Mouse (Mus musculus): ENCODE data around the gene Oas2. TPM values are rescaled to one million over a fixed set of nuclear protein-coding genes. Genes with fewer than 3 reads are reported as not detected.

The Oas2 gene
- polyA plus RNA-seq, 1 experiment from 2014 or later: 0.26 TPM

DNA sequence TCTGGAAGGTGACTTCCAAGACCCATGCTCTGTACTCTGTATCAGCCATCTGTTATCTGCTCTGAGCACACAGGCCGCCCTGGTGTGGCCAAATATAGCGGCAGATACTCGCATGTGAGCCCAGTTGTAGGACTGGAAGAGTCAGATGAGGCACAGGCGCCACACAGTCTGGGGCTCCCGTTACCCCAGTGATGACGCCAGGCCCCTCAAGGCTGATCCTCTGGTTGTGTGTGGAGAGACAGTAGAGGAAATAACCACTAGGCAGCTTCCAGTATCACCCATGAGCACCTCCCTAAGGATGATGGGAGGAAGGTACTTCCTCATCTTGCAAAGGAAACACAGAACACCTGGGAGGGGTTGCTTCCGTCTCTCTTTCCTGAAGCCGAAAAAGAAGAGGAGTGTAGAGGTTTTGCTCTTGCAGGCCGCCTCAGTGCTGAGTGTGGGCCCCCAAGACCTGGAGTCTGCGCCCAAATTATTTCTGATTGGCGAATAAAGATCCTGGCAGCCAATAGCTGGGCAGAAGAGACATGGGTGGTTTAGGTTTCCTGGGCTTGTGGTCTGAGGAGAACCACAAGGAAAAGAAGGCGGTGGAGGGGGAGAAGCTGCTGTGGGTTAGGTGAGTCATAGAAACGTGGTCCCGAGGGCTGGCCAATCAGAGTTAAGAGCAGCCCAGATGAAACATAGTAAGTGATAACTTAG is 25.8 kb upstream of the Oas2 start:
- Histone ChIP-seq H3K4me1 (no peaks in the 10 kb centered on the region; the same call in 1 of the 2 replicates), H3K4me3 (no peak overlapping the region), H3K9me3 (no peaks in the 10 kb centered on the region), H3K36me3 (no peaks in the 10 kb centered on the region), H3K27ac (no peak overlapping the region), H3K27me3 (no peaks in the 10 kb centered on the region), H3K4me2 (replicated peaks) (no peak overlapping the region), H3K9ac (no peak overlapping the region)
- ATAC-seq (ENCODE audit: insufficient number of reproducible peaks, insufficient read depth, low FRiP score, low TSS enrichment): no peak
- 79% methylated on average over 14 of the region's 14 CpGs for WGBS

DNA sequence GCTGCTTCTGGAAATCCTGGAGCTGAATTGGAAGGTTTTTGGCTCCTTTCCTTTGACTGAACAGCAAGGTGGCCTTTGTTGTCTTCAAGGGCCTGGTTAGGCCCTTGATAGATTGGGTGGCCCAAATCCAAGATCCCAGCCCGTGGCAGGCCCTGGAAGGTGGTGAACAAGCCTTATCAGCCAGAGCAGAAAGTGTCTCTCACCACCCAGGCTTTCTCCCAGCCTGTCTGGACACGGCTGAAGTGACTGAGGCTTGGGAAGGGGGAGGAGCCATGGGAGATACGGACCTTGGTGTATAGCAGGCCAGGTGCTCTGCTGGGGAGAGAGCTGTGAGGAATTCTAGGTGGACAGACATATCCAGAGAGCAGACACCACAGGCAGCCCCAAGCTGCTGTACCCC is 19.7 kb upstream of the Oas2 start:
- Histone ChIP-seq H3K9me3 (no peaks in the 10 kb centered on the region), H3K4me2 (replicated peaks) (no peak overlapping the region), H3K36me3 (no peaks in the 10 kb centered on the region), H3K27me3 (no peaks in the 10 kb centered on the region), H3K4me3 (no peak overlapping the region), H3K27ac (no peak overlapping the region), H3K4me1 (no peaks in the 10 kb centered on the region), H3K9ac (no peak overlapping the region)
- no peak for ATAC-seq (ENCODE audit: insufficient number of reproducible peaks, insufficient read depth, low FRiP score, low TSS enrichment)
- 68% methylated on average over 3 of the region's 3 CpGs for WGBS

DNA sequence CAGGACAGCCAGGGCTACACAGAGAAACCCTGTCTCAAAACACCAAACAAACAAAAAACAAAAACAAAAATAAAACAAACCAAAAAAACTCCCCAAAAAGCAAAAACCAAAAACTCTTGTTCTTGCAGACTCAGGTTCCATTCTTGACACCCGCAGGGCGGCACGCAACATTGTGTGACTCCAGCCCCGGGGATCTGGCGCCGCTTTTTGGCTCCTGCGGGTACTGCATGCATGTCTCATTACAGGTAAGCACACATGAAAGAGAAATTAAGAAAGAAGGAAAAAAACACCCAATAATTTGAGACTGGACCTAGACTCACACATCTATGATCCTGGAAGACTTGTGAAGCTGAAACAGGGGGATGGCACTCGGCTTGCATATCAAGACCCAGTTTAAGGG is 15.4 kb upstream of the Oas2 start:
- H3K4me1 ChIP-seq: no peaks in the 10 kb centered on the region
- WGBS: 76% methylated on average over 8 of the region's 8 CpGs
- H3K9ac ChIP-seq: no peak overlapping the region
- no peak overlapping the region for H3K27ac ChIP-seq
- H3K4me2 ChIP-seq (replicated peaks): no peak overlapping the region
- ATAC-seq (ENCODE audit: insufficient number of reproducible peaks, insufficient read depth, low FRiP score, low TSS enrichment): no peak
- H3K9me3 ChIP-seq: no peaks in the 10 kb centered on the region
- H3K27me3 ChIP-seq: no peaks in the 10 kb centered on the region
- H3K36me3 ChIP-seq: no peaks in the 10 kb centered on the region
- no peak overlapping the region for H3K4me3 ChIP-seq

GRCm38 (mm10) chr5:120761901-120762300 is 12.2 kb upstream of the Oas2 start:
- H3K4me3 ChIP-seq: no peak overlapping the region
- H3K4me2 ChIP-seq (replicated peaks): no peak overlapping the region
- H3K9ac ChIP-seq: no peak overlapping the region
- no peak overlapping the region for H3K27ac ChIP-seq
- no peak for ATAC-seq (ENCODE audit: insufficient number of reproducible peaks, insufficient read depth, low FRiP score, low TSS enrichment)
- H3K36me3 ChIP-seq: no peaks in the 10 kb centered on the region
- WGBS: 25% methylated on average over 6 of the region's 6 CpGs
- H3K4me1 ChIP-seq: no peaks in the 10 kb centered on the region
- no peaks in the 10 kb centered on the region for H3K27me3 ChIP-seq
- no peaks in the 10 kb centered on the region for H3K9me3 ChIP-seq

- no peak overlapping the region for H3K4me2 ChIP-seq (replicated peaks)
- no peak overlapping the region for H3K9ac ChIP-seq
- no peaks in the 10 kb centered on the region for H3K36me3 ChIP-seq
- no peak overlapping the region for H3K27ac ChIP-seq
- no peaks in the 10 kb centered on the region for H3K9me3 ChIP-seq
- no peak for ATAC-seq (ENCODE audit: insufficient number of reproducible peaks, insufficient read depth, low FRiP score, low TSS enrichment)
- 0 out of 2 replicates have a peak, but pooled peaks cover 3% of the 10 kb centered on the region for H3K27me3 ChIP-seq
- no peak overlapping the region for H3K4me3 ChIP-seq
- H3K4me1 ChIP-seq: no peaks in the 10 kb centered on the region
- WGBS: 83% methylated on average over 4 of the region's 4 CpGs
Measured at GRCm38 (mm10) chr5:120754215-120754614, 4.6 kb upstream of the Oas2 start.

- Histone ChIP-seq H3K36me3 (no peaks in the 10 kb centered on the region), H3K27ac (no peak overlapping the region), H3K4me3 (no peak overlapping the region), H3K9ac (no peak overlapping the region), H3K4me2 (replicated peaks) (no peak overlapping the region), H3K9me3 (no peaks in the 10 kb centered on the region), H3K27me3 (0 out of 2 replicates have a peak, but pooled peaks cover 3% of the 10 kb centered on the region), H3K4me1 (no peaks in the 10 kb centered on the region)
- no peak for ATAC-seq (ENCODE audit: insufficient number of reproducible peaks, insufficient read depth, low FRiP score, low TSS enrichment)
- WGBS: 81% methylated on average over 3 of the region's 3 CpGs
Measured at GRCm38 (mm10) chr5:120752786-120753185, 3.1 kb upstream of the Oas2 start.

DNA sequence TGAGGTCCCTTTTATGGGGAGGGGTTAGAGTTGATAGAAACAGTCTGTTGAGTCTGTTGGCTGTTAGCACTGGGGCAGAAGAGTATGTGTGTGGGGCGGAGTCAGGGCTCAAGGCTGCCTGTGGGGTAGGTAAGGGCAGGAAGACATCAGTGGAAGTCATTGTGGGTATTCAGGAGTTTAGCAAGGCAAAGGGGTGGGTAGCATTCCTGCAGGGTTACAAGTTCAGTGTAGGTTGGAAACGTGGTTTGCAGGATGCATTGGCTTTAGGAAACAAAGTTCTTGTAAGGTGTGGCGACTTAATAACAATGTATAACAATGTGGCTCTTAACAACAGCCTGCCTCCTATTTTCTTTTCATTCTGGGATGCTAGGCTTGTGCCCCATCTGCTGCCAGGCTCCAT is 1.6 kb upstream of the Oas2 start:
- Histone ChIP-seq H3K4me1 (no peaks in the 10 kb centered on the region), H3K4me2 (replicated peaks) (no peak overlapping the region), H3K4me3 (no peak overlapping the region), H3K36me3 (no peaks in the 10 kb centered on the region), H3K9ac (no peak overlapping the region), H3K9me3 (no peaks in the 10 kb centered on the region), H3K27ac (no peak overlapping the region), H3K27me3 (0 out of 2 replicates have a peak, but pooled peaks cover 3% of the 10 kb centered on the region)
- WGBS: 80% methylated on average over 3 of the region's 3 CpGs
- ATAC-seq (ENCODE audit: insufficient number of reproducible peaks, insufficient read depth, low FRiP score, low TSS enrichment): no peak

DNA sequence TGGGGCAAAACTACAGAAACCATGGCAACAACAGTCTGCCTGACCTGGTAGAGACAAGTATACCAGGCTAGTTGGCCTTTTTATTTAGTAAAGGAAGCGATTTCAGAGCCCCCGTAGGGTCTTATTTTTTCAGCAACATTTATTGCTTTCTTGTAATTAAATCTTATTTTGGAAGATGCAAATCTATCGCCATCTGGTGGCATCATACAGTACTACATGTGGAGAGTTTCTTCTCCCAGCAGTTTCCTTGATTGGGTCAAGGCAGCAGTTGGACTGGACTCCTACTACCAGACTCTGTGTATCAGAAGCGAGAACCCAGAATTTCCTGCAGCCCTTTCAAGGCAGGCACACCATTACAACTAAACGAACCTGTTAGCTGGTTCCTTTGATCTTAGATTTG is 3.2 kb downstream of the Oas2 start:
- no peak overlapping the region for H3K4me2 ChIP-seq (replicated peaks)
- H3K4me1 ChIP-seq: no peaks in the 10 kb centered on the region
- H3K9ac ChIP-seq: no peak overlapping the region
- peaks cover 3% of the 10 kb centered on the region; the same call in 1 of the 2 replicates for H3K27me3 ChIP-seq
- no peak overlapping the region for H3K27ac ChIP-seq
- WGBS: 11% methylated on average over 5 of the region's 5 CpGs
- H3K36me3 ChIP-seq: no peaks in the 10 kb centered on the region
- no peak overlapping the region for H3K4me3 ChIP-seq
- H3K9me3 ChIP-seq: no peaks in the 10 kb centered on the region
- no peak for ATAC-seq (ENCODE audit: insufficient number of reproducible peaks, insufficient read depth, low FRiP score, low TSS enrichment)

GRCm38 (mm10) chr5:120742125-120742524 is 7.5 kb downstream of the Oas2 start:
- H3K36me3 ChIP-seq: no peaks in the 10 kb centered on the region
- no peak overlapping the region for H3K27ac ChIP-seq
- 22% methylated on average over 4 of the region's 4 CpGs for WGBS
- H3K9me3 ChIP-seq: no peaks in the 10 kb centered on the region
- no peak for ATAC-seq (ENCODE audit: insufficient number of reproducible peaks, insufficient read depth, low FRiP score, low TSS enrichment)
- H3K27me3 ChIP-seq: peaks cover 2% of the 10 kb centered on the region; the same call in 1 of the 2 replicates
- H3K9ac ChIP-seq: no peak overlapping the region
- no peak overlapping the region for H3K4me2 ChIP-seq (replicated peaks)
- H3K4me3 ChIP-seq: no peak overlapping the region
- H3K4me1 ChIP-seq: no peaks in the 10 kb centered on the region

DNA sequence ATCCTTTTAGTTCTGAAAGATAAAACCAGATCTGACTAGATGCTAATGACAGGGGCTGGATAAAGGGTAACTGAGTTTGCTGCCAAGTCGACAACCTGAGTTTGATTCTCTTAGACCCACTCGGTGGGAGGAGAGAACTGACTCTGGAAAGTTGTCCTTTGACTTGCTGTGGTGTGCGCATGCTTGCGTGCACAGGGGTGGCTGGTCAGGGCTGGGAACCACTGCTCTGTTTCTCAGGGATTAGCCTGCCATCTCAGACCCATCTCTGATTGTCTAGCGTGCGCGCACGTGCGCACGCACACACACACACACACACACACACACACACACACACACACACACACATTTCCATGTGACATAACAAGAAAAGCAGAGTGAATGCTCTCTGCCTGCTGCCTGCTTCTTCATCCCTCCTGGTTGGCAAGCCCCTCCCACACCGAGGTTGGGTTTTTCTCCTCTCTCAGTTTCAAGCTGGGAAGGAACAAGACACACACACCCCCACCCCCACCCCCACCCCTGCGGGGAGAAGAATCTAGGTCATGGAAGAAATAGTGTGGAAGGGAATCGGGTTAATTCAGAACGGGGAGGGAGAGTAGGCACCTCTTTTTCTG is 15.2 kb downstream of the Oas2 start:
- H3K27ac ChIP-seq: no peak overlapping the region
- H3K27me3 ChIP-seq: peaks cover 9% of the 10 kb centered on the region; the same call in 1 of the 2 replicates
- H3K9ac ChIP-seq: no peak overlapping the region
- peaks cover 12% of the 10 kb centered on the region; the same call in 1 of the 2 replicates for H3K4me1 ChIP-seq
- ATAC-seq (ENCODE audit: insufficient number of reproducible peaks, insufficient read depth, low FRiP score, low TSS enrichment): no peak
- H3K36me3 ChIP-seq: no peaks in the 10 kb centered on the region
- H3K4me3 ChIP-seq: no peak overlapping the region
- H3K4me2 ChIP-seq (replicated peaks): no peak overlapping the region
- WGBS: 67% methylated on average over 13 of the region's 14 CpGs
- H3K9me3 ChIP-seq: no peaks in the 10 kb centered on the region

- Histone ChIP-seq H3K27ac (no peak overlapping the region), H3K4me2 (replicated peaks) (no peak overlapping the region), H3K4me3 (no peak overlapping the region), H3K9ac (no peak overlapping the region), H3K9me3 (no peaks in the 10 kb centered on the region), H3K36me3 (no peaks in the 10 kb centered on the region), H3K4me1 (peaks cover 12% of the 10 kb centered on the region; the same call in 1 of the 2 replicates), H3K27me3 (peaks cover 9% of the 10 kb centered on the region; the same call in 1 of the 2 replicates)
- no peak for ATAC-seq (ENCODE audit: insufficient number of reproducible peaks, insufficient read depth, low FRiP score, low TSS enrichment)
- 92% methylated on average over 3 of the region's 3 CpGs for WGBS
Measured at GRCm38 (mm10) chr5:120733696-120734095, 16.0 kb downstream of the Oas2 start.

- no peaks in the 10 kb centered on the region for H3K36me3 ChIP-seq
- 65% methylated on average over 1 of the region's 1 CpGs for WGBS
- peaks cover 9% of the 10 kb centered on the region; the same call in 1 of the 2 replicates for H3K27me3 ChIP-seq
- H3K4me1 ChIP-seq: peaks cover 12% of the 10 kb centered on the region; the same call in 1 of the 2 replicates
- no peak overlapping the region for H3K9ac ChIP-seq
- H3K4me3 ChIP-seq: no peak overlapping the region
- no peaks in the 10 kb centered on the region for H3K9me3 ChIP-seq
- no peak overlapping the region for H3K27ac ChIP-seq
- no peak overlapping the region for H3K4me2 ChIP-seq (replicated peaks)
- no peak for ATAC-seq (ENCODE audit: insufficient number of reproducible peaks, insufficient read depth, low FRiP score, low TSS enrichment)
Measured at GRCm38 (mm10) chr5:120732740-120733139, 16.9 kb downstream of the Oas2 start.

All from embryonic facial prominence, embryonic 12.5 days (tissue).